ENCODE assay signal across 8 mouse cellular contexts in genomic region chr13:63332576-63333300, GRCm38 (mm10).
DNase-seq lines count a peak whose midpoint lies in the region; ATAC-seq and TF ChIP-seq lines count a peak whose summit lies in the region.

No protein-coding gene starts in this region.

- no peak overlapping the region for H3K9ac ChIP-seq in midbrain, embryonic 11.5 days (ENCODE audit: low read length)
- no peak overlapping the region for H3K9ac ChIP-seq in midbrain, embryonic 16.5 days (ENCODE audit: low read depth, low read length)
- no peak overlapping the region for H3K9ac ChIP-seq in liver, adult 2 months (ENCODE audit: low read depth, low read length)

- H3K27ac ChIP-seq in midbrain, embryonic 11.5 days (ENCODE audit: low read depth, low read length) = no peak overlapping the region
- no peak overlapping the region for H3K27ac ChIP-seq in midbrain, embryonic 16.5 days (ENCODE audit: low read length)
- H3K27ac ChIP-seq in liver, adult 2 months (replicated peaks; ENCODE audit: insufficient read depth, low read depth, low read length) = no peak overlapping the region

- H3K79me2 ChIP-seq in liver, adult 2 months (ENCODE audit: control insufficient read depth, insufficient read depth, low read length) = no peaks in the 10 kb centered on the region

- no peaks in the 10 kb centered on the region for H3K9me3 ChIP-seq in midbrain, embryonic 11.5 days (ENCODE audit: control insufficient read depth, low read length)
- no peaks in the 10 kb centered on the region for H3K9me3 ChIP-seq in midbrain, embryonic 16.5 days (replicated peaks; ENCODE audit: control insufficient read depth, low read length, poor library complexity, severe bottlenecking)

- no peaks in the 10 kb centered on the region; the same call in 1 of the 2 replicates for H3K27me3 ChIP-seq in midbrain, embryonic 11.5 days (ENCODE audit: control insufficient read depth, insufficient read depth, low read length)
- no peaks in the 10 kb centered on the region for H3K27me3 ChIP-seq in midbrain, embryonic 16.5 days (ENCODE audit: control insufficient read depth, insufficient read depth, low read depth, low read length)
- H3K27me3 ChIP-seq in liver, adult 2 months (ENCODE audit: control insufficient read depth, insufficient read depth, low read length) = no peaks in the 10 kb centered on the region

- 48% methylated on average over 4 of the region's 4 CpGs for WGBS in midbrain, embryonic 11.5 days
- WGBS in midbrain, embryonic 16.5 days = 40% methylated on average over 4 of the region's 4 CpGs
- 44% methylated on average over 4 of the region's 4 CpGs for WGBS in liver, adult 2 months

- peak; percentile 32; the same call in 1 of the 2 replicates for TF ChIP-seq CTCF in liver, adult 2 months (IDR thresholded peaks at IDR 0.05; ENCODE audit: low read depth, low read length)

- no peak overlapping the region for H3K4me2 ChIP-seq in midbrain, embryonic 11.5 days
- no peak overlapping the region for H3K4me2 ChIP-seq in midbrain, embryonic 16.5 days (ENCODE audit: low read length)

- no peaks in the 10 kb centered on the region for H3K36me3 ChIP-seq in midbrain, embryonic 11.5 days (ENCODE audit: control insufficient read depth, insufficient read depth, low read length)
- no peaks in the 10 kb centered on the region for H3K36me3 ChIP-seq in midbrain, embryonic 16.5 days (ENCODE audit: control insufficient read depth, insufficient read depth, low read length)
- H3K36me3 ChIP-seq in liver, adult 2 months (ENCODE audit: control insufficient read depth, insufficient read depth, low read length) = no peaks in the 10 kb centered on the region

- TF ChIP-seq POLR2A in liver, adult 2 months (IDR thresholded peaks at IDR 0.05; ENCODE audit: extremely low read depth, insufficient read depth, low read length) = no peak

- peaks cover 10% of the 10 kb centered on the region for H3K4me1 ChIP-seq in midbrain, embryonic 11.5 days (ENCODE audit: control insufficient read depth, insufficient read depth, low read length)
- H3K4me1 ChIP-seq in midbrain, embryonic 16.5 days (ENCODE audit: control insufficient read depth, insufficient read depth, low read length) = peaks cover 8% of the 10 kb centered on the region
- no peaks in the 10 kb centered on the region for H3K4me1 ChIP-seq in liver, adult 2 months (ENCODE audit: control insufficient read depth, insufficient read depth, low read length)

- DNase-seq in cerebellum, adult 18-20 months = peak; percentile 68 to 70
- no peak for DNase-seq in cerebellum, adult 11-12 months
- peak; percentile 93 for DNase-seq in midbrain, embryonic 11.5 days (ENCODE audit: low spot score, missing footprints)
- DNase-seq in cerebellum, adult 9-11 months = peak; percentile 56
- peak; percentile 72 to 78 for DNase-seq in heart, postnatal 10 days
- peak; percentile 58 for DNase-seq in liver, adult 2 months (ENCODE audit: extremely low read depth, low read depth, low spot score)
- peak; percentile 45 to 71 for DNase-seq in spleen, postnatal 4 days (ENCODE audit: low spot score in 2 of 2)

- no peak overlapping the region for H3K4me3 ChIP-seq in midbrain, embryonic 11.5 days (ENCODE audit: low read depth, low read length)
- no peak overlapping the region for H3K4me3 ChIP-seq in midbrain, embryonic 16.5 days (ENCODE audit: low read depth, low read length)
- H3K4me3 ChIP-seq in liver, adult 2 months (ENCODE audit: insufficient read depth, low read depth, low read length) = no peak overlapping the region

- intact Hi-C loops in heart, postnatal 10 days (cut with DNase I) = loop anchor here (1.0 to 5.0 kb wide), 4 partner anchors 75 to 406 kb away; no protein-coding TSS in a partner anchor

- ATAC-seq in midbrain, embryonic 11.5 days (ENCODE audit: low FRiP score) = no peak
- ATAC-seq in midbrain, embryonic 16.5 days = no peak
